Mouse (Mus musculus): Measurements from ENCODE around the gene Tasp1.
"Not testable (repeated sequence)": the region's sequence is repeated elsewhere in the genome, so short reads cannot be mapped to it uniquely, and the experiment has no call there.

- not testable (repeated sequence) for TF ChIP-seq EP300 (optimal IDR thresholded peaks at IDR 0.05); CTCF (IDR thresholded peaks at IDR 0.05; ENCODE audit: low read depth)
Observed at GRCm38 (mm10) chr2:139989907-139990306, 76.7 kb downstream of the Tasp1 start.
